Mouse (Mus musculus): Measurements from ENCODE around the gene Myh10.

GRCm38 (mm10) chr11:68728693-68729092 lies 37.3 kb downstream of the Myh10 start:
- TF ChIP-seq CTCF (conservative IDR thresholded peaks at IDR 0.05 in 1 of 2, IDR thresholded peaks at IDR 0.05 in 1 of 2; ENCODE audit: low read depth in 2 of 2, low read length in 2 of 2) (peak in 1 of 2 experiments; percentile 25; a peak in 2 of 4 replicates), BHLHE40 (IDR thresholded peaks at IDR 0.05; ENCODE audit: low read depth, low read length) (no peak), EP300 (IDR thresholded peaks at IDR 0.05; ENCODE audit: low read length) (no peak), MAX (IDR thresholded peaks at IDR 0.05; ENCODE audit: low read length) (no peak), POLR2A (IDR thresholded peaks at IDR 0.05; ENCODE audit: low read depth, low read length) (no peak), TBP (conservative IDR thresholded peaks at IDR 0.05; ENCODE audit: low read depth, low read length) (no peak), NELFE (IDR thresholded peaks at IDR 0.05; ENCODE audit: low read depth, low read length) (no peak), JUND (conservative IDR thresholded peaks at IDR 0.05; ENCODE audit: low read depth, low read length) (no peak), USF1 (IDR thresholded peaks at IDR 0.05; ENCODE audit: low read depth, low read length) (no peak), RCOR1 (conservative IDR thresholded peaks at IDR 0.05; ENCODE audit: low read depth, low read length) (no peak), ELF1 (IDR thresholded peaks at IDR 0.05; ENCODE audit: low read depth, low read length) (no peak), PAX5 (IDR thresholded peaks at IDR 0.05; ENCODE audit: low read length) (no peak)
